Comparison of ENCODE assay signal across 8 mouse cellular contexts in the genomic region with DNA sequence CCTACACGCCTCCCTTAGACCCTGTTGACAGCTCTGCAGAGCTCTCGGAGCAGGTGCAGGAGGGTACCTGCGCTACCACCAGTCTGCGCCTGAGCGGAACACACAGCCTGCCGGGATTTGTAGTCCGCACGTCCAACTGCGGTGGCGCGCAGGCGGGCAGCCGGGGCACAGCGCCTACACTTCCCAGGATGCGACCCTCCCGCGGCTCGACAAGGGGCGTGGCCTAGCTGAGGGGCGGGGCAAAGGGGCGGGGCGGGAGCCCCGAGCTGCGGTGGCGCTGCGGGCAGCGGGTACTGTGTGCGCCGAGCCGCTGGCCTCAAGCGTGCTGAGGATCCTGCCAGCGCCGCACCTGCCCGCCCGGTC. TPM values are rescaled to one million over a fixed set of nuclear protein-coding genes. Genes with fewer than 3 reads are reported as not detected.
DNase-seq lines count a peak whose midpoint lies in the region; ATAC-seq lines count a peak whose summit lies in the region.

Gene Ablim2 (plus strand): TSS at position 242 of the 363 bp plus-strand sequence.

- DNase-seq in adrenal gland, adult (ENCODE audit: inconsistent age in 2 of 2, low spot score in 1 of 2): peak; percentile 94 to 96
- DNase-seq in embryo, embryonic 10 days (ENCODE audit: low spot score): peak; percentile 95
- peak; percentile 92 for DNase-seq in gastrocnemius, postnatal 25 days
- DNase-seq in left cerebral cortex, adult 9 months (ENCODE audit: low spot score in 2 of 2): peak; percentile 88 to 96
- DNase-seq in right cerebral cortex, adult 2 months (ENCODE audit: low spot score in 2 of 2): peak; percentile 96 to 97
- DNase-seq in urinary bladder, postnatal 10 days (ENCODE audit: low spot score): peak; percentile 55

- peaks cover 35% of the 10 kb centered on the region for H3K4me1 ChIP-seq in megakaryocyte, embryonic 14.5 days

- H3K36me3 ChIP-seq in megakaryocyte, embryonic 14.5 days (replicated peaks; ENCODE audit: low read length): no peaks in the 10 kb centered on the region

- H3K4me3 ChIP-seq in megakaryocyte, embryonic 14.5 days (replicated peaks): peak within 1 kb of the TSS; percentile 91

- peaks cover 7% of the 10 kb centered on the region; the same call in 1 of the 2 replicates for H3K9me3 ChIP-seq in megakaryocyte, embryonic 14.5 days

- H3K27me3 ChIP-seq in megakaryocyte, embryonic 14.5 days (replicated peaks): peaks cover 93% of the 10 kb centered on the region

- ATAC-seq in inflammation-experienced regulatory T-cells, adult 6 months: peak; percentile 93

RNA-seq across cellular contexts. Expression of gene Ablim2, which starts in this region (rescaled TPM):
- 10 to 100 TPM; 33.4 to 42.7 TPM for total RNA-seq in gastrocnemius, postnatal 25 days (2021)
- 1 to 10 TPM; 1.8 to 2.1 (median 1.8) TPM for polyA plus RNA-seq in inflammation-experienced regulatory T-cells, adult 6 months (2017; shearing (Covaris generic))
- 0.28 TPM in 1 of 2 replicates, not detected in the other for polyA plus RNA-seq in megakaryocyte, embryonic 14.5 days (2012; ENCODE audit: insufficient read depth, low replicate concordance)

Comparison
In these comparisons a context has a peak if more than half of its experiments do, and no peak if none do; other contexts are left out.
1. Peak in every context shown above with its lines: DNase-seq, ATAC-seq and H3K4me3 ChIP-seq.